In the genomic region with DNA sequence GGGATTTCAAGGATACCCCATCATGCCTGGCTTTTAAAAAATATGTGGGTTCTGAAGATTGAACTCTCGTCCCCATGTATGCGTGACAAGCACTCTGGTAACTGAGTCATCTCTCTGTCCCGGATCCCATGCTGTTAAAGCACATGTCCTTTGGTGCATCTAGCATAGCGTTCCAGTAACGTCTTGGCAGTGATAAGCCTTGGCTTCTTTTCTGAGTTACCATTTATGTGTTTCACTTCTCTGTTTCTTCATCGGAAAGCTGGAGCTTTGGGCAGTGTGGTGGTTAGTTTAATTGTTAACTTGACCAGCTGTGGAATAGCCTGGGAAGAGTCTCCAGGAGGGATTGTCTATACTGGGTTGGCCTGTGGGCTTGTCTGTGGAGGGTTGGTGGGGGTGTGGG, we compare ENCODE assay signal across 29 mouse cellular contexts.
DNase-seq lines count a peak whose midpoint lies in the region; ATAC-seq and TF ChIP-seq lines count a peak whose summit lies in the region.
"Had no signal": no experiment of that assay in that cellular context is flagged by ENCODE, and none has a peak within 500 bp of the region (broad histone marks: within the 10 kb centered on the region; RNA-seq: fewer than 3 reads in every experiment).

No protein-coding gene starts in this region.

- in situ Hi-C loops in Patski (cut with MboI; ENCODE audit: low pct_unique_long_range_greater_than_20kb): no loop called here

- no peaks in the 10 kb centered on the region for H3K27me3 ChIP-seq in kidney, adult 2 months (replicated peaks; ENCODE audit: control insufficient read depth, insufficient read depth, low read length)
- no peaks in the 10 kb centered on the region for H3K27me3 ChIP-seq in Patski
- no peaks in the 10 kb centered on the region for H3K27me3 ChIP-seq in splenic B cell, adult 2 months (ENCODE audit: control insufficient read depth, insufficient read depth, low read length, poor library complexity, severe bottlenecking)
- H3K27me3 ChIP-seq in cerebellum, adult 2 months (ENCODE audit: control insufficient read depth, insufficient read depth, low read length): no peaks in the 10 kb centered on the region
- no peaks in the 10 kb centered on the region for H3K27me3 ChIP-seq in forebrain, embryonic 10.5 days (ENCODE audit: poor library complexity, severe bottlenecking)
- H3K27me3 ChIP-seq: embryonic facial prominence, embryonic 12.5 days; embryonic facial prominence, embryonic 15.5 days; heart, embryonic 13.5 days had no signal

- peak; percentile 30 for DNase-seq in kidney, adult 2 months
- no peak for DNase-seq in kidney, adult 18-20 months
- peak; percentile 79 for DNase-seq in Patski (ENCODE audit: low read depth, low spot score)
- DNase-seq in splenic B cell, adult 2 months (ENCODE audit: low read depth, low spot score): peak; percentile 42
- no peak for DNase-seq in gastrocnemius, adult 2 months
- DNase-seq in cerebellum, adult 2 months: no peak
- DNase-seq in forebrain, embryonic 10.5 days (ENCODE audit: extremely low spot score, low spot score): no peak
- DNase-seq: adrenal gland, postnatal 10 days; adrenal gland, postnatal 36 days; cerebellum, adult 11 months; cerebellum, adult 8-10 months; cerebellum, postnatal 10 days; cerebellum, postnatal 36 days; forebrain, postnatal 0 days; gastrocnemius, postnatal 10 days; gastrocnemius, postnatal 36 days; heart, postnatal 14 days; heart, postnatal 4 days; kidney, adult 8-10 months had no signal

- ATAC-seq in Patski: peak; percentile 67
- ATAC-seq in granulocyte monocyte progenitor cell, adult 5-6 weeks (replicated peaks; ENCODE audit: poor library complexity, severe bottlenecking): peak; percentile 34
- ATAC-seq: activated CD4-positive, CD25-positive, alpha-beta regulatory T cell, adult 4 months; forebrain, embryonic 14.5 days; forebrain, postnatal 0 days; hindbrain, postnatal 0 days; inflammation-experienced regulatory T-cells, adult 6 months; intestine, embryonic 16.5 days had no signal

- no peaks in the 10 kb centered on the region for H3K4me1 ChIP-seq in kidney, adult 2 months (ENCODE audit: control insufficient read depth, insufficient read depth, low read length)
- no peaks in the 10 kb centered on the region for H3K4me1 ChIP-seq in cerebellum, adult 2 months (ENCODE audit: control insufficient read depth, insufficient read depth, low read length)
- H3K4me1 ChIP-seq in forebrain, embryonic 10.5 days: peaks cover 4% of the 10 kb centered on the region
- H3K4me1 ChIP-seq: embryonic facial prominence, embryonic 12.5 days had no signal

- no peak overlapping the region for H3K4me3 ChIP-seq in kidney, adult 2 months (ENCODE audit: insufficient read depth, low read depth, low read length)
- no peak overlapping the region for H3K4me3 ChIP-seq in gastrocnemius, adult 2 months
- no peak overlapping the region for H3K4me3 ChIP-seq in cerebellum, adult 2 months (replicated peaks; ENCODE audit: insufficient read depth, low read depth, low read length)
- H3K4me3 ChIP-seq in forebrain, embryonic 10.5 days: no peak overlapping the region
- H3K4me3 ChIP-seq: embryonic facial prominence, embryonic 12.5 days; embryonic facial prominence, embryonic 15.5 days; heart, embryonic 13.5 days had no signal

- POLR2A ChIA-PET in Patski (lab: Charles Lee): no interaction called here

- CTCF ChIA-PET in Patski (lab: Charles Lee): no interaction called here

- no peaks in the 10 kb centered on the region for H3K36me3 ChIP-seq in kidney, adult 2 months (ENCODE audit: control insufficient read depth, insufficient read depth, low read length)
- H3K36me3 ChIP-seq in splenic B cell, adult 2 months (ENCODE audit: control insufficient read depth, insufficient read depth, low read length, poor library complexity, severe bottlenecking): no peaks in the 10 kb centered on the region
- no peaks in the 10 kb centered on the region for H3K36me3 ChIP-seq in forebrain, embryonic 10.5 days (replicated peaks)
- H3K36me3 ChIP-seq: embryonic facial prominence, embryonic 12.5 days; embryonic facial prominence, embryonic 15.5 days; heart, embryonic 13.5 days had no signal

- no peak for TF ChIP-seq CTCF in kidney, adult 2 months (conservative IDR thresholded peaks at IDR 0.05; ENCODE audit: insufficient read depth, insufficient read length, low read depth, low read length)
- no peak for TF ChIP-seq CTCF in Patski (IDR thresholded peaks at IDR 0.05)
- TF ChIP-seq CTCF in gastrocnemius, adult 2 months (IDR thresholded peaks at IDR 0.05): no peak
- TF ChIP-seq CTCF in cerebellum, adult 2 months (IDR thresholded peaks at IDR 0.05; ENCODE audit: borderline replicate concordance, insufficient read depth, low read depth, low read length): no peak

- 75% methylated on average over 6 of the region's 6 CpGs for WGBS in kidney, adult 2 months
- 37% methylated on average over 6 of the region's 6 CpGs for WGBS in cerebellum, adult 2 months
- 94% methylated on average over 6 of the region's 6 CpGs for WGBS in forebrain, embryonic 10.5 days

- no peak overlapping the region for H3K27ac ChIP-seq in kidney, adult 2 months (ENCODE audit: insufficient read depth, low read depth, low read length)
- no peak overlapping the region for H3K27ac ChIP-seq in gastrocnemius, adult 2 months
- no peak overlapping the region for H3K27ac ChIP-seq in cerebellum, adult 2 months (ENCODE audit: insufficient read depth, low read length)
- H3K27ac ChIP-seq in forebrain, embryonic 10.5 days: no peak overlapping the region
- H3K27ac ChIP-seq: embryonic facial prominence, embryonic 12.5 days; embryonic facial prominence, embryonic 15.5 days; heart, embryonic 13.5 days; hindbrain, embryonic 14.5 days; hindbrain, postnatal 0 days had no signal

- intact Hi-C loops in gastrocnemius, adult 2 months (cut with DNase I): no loop called here

- TF ChIP-seq POLR2A in kidney, adult 2 months (IDR thresholded peaks at IDR 0.05; ENCODE audit: low read depth, low read length): no peak
- TF ChIP-seq POLR2A in cerebellum, adult 2 months (IDR thresholded peaks at IDR 0.05; ENCODE audit: borderline replicate concordance, insufficient read depth, low read length): no peak

- no peaks in the 10 kb centered on the region for H3K9me3 ChIP-seq in forebrain, embryonic 10.5 days
- H3K9me3 ChIP-seq: embryonic facial prominence, embryonic 12.5 days; embryonic facial prominence, embryonic 15.5 days; heart, embryonic 13.5 days had no signal

Comparison
In these comparisons a context has a peak if more than half of its experiments do, and no peak if none do; other contexts are left out.
1. DNase-seq: peak in kidney, adult 2 months (single experiment), Patski (single experiment) and splenic B cell, adult 2 months (single experiment); none in kidney, adult 18-20 months (single experiment), gastrocnemius, adult 2 months (single experiment), cerebellum, adult 2 months (0 of 2) and forebrain, embryonic 10.5 days (single experiment).